Mouse (Mus musculus): Measurements from ENCODE around the gene Gbf1.

GRCm38 (mm10) chr19:46187203-46187602 is 34.9 kb downstream of the Gbf1 start:
- TF ChIP-seq CTCF (IDR thresholded peaks at IDR 0.05; ENCODE audit: extremely low read depth, insufficient read length, insufficient replicate concordance, low read depth, low read length) (no peak), POLR2A (IDR thresholded peaks at IDR 0.05; ENCODE audit: low read depth, low read length) (no peak)
